In the genomic region with DNA sequence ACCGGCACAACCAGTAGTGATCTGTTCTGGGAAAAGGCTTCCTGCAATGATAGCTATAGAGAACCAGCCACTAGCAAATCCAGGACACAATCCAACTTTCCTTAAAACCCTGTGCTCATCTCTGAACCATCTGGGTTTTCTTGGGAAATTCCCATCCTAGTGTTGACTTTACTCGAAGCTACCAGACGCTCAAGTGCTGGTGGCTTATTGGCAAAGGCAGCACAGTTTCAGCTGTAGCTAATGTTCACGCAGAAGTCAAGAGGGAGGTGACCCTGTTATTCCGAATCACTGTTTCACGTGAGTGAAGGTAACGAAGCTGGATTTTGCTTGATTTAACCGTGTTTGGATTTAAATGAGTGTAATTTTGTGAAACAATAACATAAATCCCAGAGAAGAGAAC, we compare ENCODE assay signal across 23 mouse cellular contexts. TPM values are rescaled to one million over a fixed set of nuclear protein-coding genes. Genes with fewer than 3 reads are reported as not detected.
DNase-seq lines count a peak whose midpoint lies in the region; ATAC-seq and TF ChIP-seq lines count a peak whose summit lies in the region.
"Had no signal": no experiment of that assay in that cellular context is flagged by ENCODE, and none has a peak within 500 bp of the region (broad histone marks: within the 10 kb centered on the region; RNA-seq: fewer than 3 reads in every experiment).

No protein-coding gene starts in this region.

- TF ChIP-seq EP300 in heart, adult 2 months (IDR thresholded peaks at IDR 0.05; ENCODE audit: insufficient read depth, low read depth, low read length) = no peak
- TF ChIP-seq EP300 in CH12.LX (IDR thresholded peaks at IDR 0.05; ENCODE audit: low read length) = no peak; the same call in 1 of the 2 replicates

- in situ Hi-C loops in CH12.LX (cut with MboI; ENCODE audit: low pct_ligation_motif_present, low pct_unique_long_range_greater_than_20kb, low sequenced_read_pairs) = loop anchor here (10.0 kb wide), 1 partner anchor 153 kb away; no protein-coding TSS in a partner anchor

- H3K36me3 ChIP-seq in heart, adult 2 months (ENCODE audit: control insufficient read depth, insufficient read depth, low read length) = no peaks in the 10 kb centered on the region
- no peaks in the 10 kb centered on the region for H3K36me3 ChIP-seq in CH12.LX (replicated peaks in 1 of 2; ENCODE audit: control insufficient read depth in 1 of 2, insufficient read depth in 1 of 2, low read length in 1 of 2)
- H3K36me3 ChIP-seq in limb, embryonic 10.5 days = no peaks in the 10 kb centered on the region
- H3K36me3 ChIP-seq: embryonic facial prominence, embryonic 12.5 days; embryonic facial prominence, embryonic 15.5 days; hindbrain, embryonic 12.5 days; hindbrain, embryonic 15.5 days had no signal

- H3K27me3 ChIP-seq in heart, adult 2 months (ENCODE audit: control insufficient read depth, insufficient read depth, low read length) = no peaks in the 10 kb centered on the region
- peaks cover 2% of the 10 kb centered on the region for H3K27me3 ChIP-seq in CH12.LX (replicated peaks)
- H3K27me3 ChIP-seq in limb, embryonic 10.5 days (ENCODE audit: low read depth, poor library complexity, severe bottlenecking) = no peaks in the 10 kb centered on the region
- H3K27me3 ChIP-seq: embryonic facial prominence, embryonic 12.5 days; embryonic facial prominence, embryonic 15.5 days; hindbrain, embryonic 15.5 days had no signal

- 64% methylated on average over 8 of the region's 8 CpGs for WGBS in heart, adult 2 months
- 92% methylated on average over 8 of the region's 8 CpGs for WGBS in limb, embryonic 10.5 days

- intact Hi-C loops in heart, adult 2 months (cut with DNase I) = no loop called here

- no peaks in the 10 kb centered on the region for H3K79me2 ChIP-seq in heart, adult 2 months (replicated peaks; ENCODE audit: control insufficient read depth, insufficient read depth, low read length)
- no peaks in the 10 kb centered on the region for H3K79me2 ChIP-seq in CH12.LX (replicated peaks; ENCODE audit: control insufficient read depth, extremely low read depth, insufficient read depth, poor library complexity, severe bottlenecking)

- TF ChIP-seq RAD21 in CH12.LX (IDR thresholded peaks at IDR 0.05; ENCODE audit: low read depth, low read length) = no peak

- TF ChIP-seq POLR2A in heart, adult 2 months (IDR thresholded peaks at IDR 0.05; ENCODE audit: insufficient read depth, low read depth, low read length) = no peak
- no peak for TF ChIP-seq POLR2A in CH12.LX (IDR thresholded peaks at IDR 0.05; ENCODE audit: low read depth, low read length)

- no peak overlapping the region for H3K9ac ChIP-seq in heart, adult 2 months (ENCODE audit: low read depth, low read length)
- no peak overlapping the region for H3K9ac ChIP-seq in CH12.LX (ENCODE audit: insufficient read depth, low read depth)
- H3K9ac ChIP-seq: embryonic facial prominence, embryonic 12.5 days; embryonic facial prominence, embryonic 15.5 days; hindbrain, embryonic 12.5 days; hindbrain, embryonic 15.5 days had no signal

- dilution Hi-C loops in CH12.LX (cut with MboI; ENCODE audit: extremely low pct_ligation_motif_present, extremely low pct_unique_long_range_greater_than_20kb, low sequenced_read_pairs) = no loop called here

- no peaks in the 10 kb centered on the region for H3K9me3 ChIP-seq in CH12.LX (replicated peaks; ENCODE audit: low read length)
- no peaks in the 10 kb centered on the region for H3K9me3 ChIP-seq in limb, embryonic 10.5 days (replicated peaks)
- H3K9me3 ChIP-seq: embryonic facial prominence, embryonic 12.5 days; embryonic facial prominence, embryonic 15.5 days; hindbrain, embryonic 12.5 days; hindbrain, embryonic 15.5 days had no signal

- H3K4me2 ChIP-seq in CH12.LX (ENCODE audit: insufficient read depth, low read depth, poor library complexity, severe bottlenecking) = no peak overlapping the region
- H3K4me2 ChIP-seq: embryonic facial prominence, embryonic 12.5 days; embryonic facial prominence, embryonic 15.5 days; heart, embryonic 11.5 days; hindbrain, embryonic 12.5 days; hindbrain, embryonic 15.5 days had no signal

- no peak for TF ChIP-seq CTCF in heart, adult 2 months (IDR thresholded peaks at IDR 0.05)
- no peak for TF ChIP-seq CTCF in CH12.LX (conservative IDR thresholded peaks at IDR 0.05 in 1 of 2, IDR thresholded peaks at IDR 0.05 in 1 of 2; ENCODE audit: low read depth in 2 of 2, low read length in 2 of 2)

- H3K27ac ChIP-seq in heart, adult 2 months = peak overlapping the region; percentile 51
- no peak overlapping the region for H3K27ac ChIP-seq in CH12.LX (ENCODE audit: insufficient read depth, low read depth)
- no peak overlapping the region for H3K27ac ChIP-seq in limb, embryonic 10.5 days
- H3K27ac ChIP-seq: embryonic facial prominence, embryonic 12.5 days; embryonic facial prominence, embryonic 15.5 days; hindbrain, embryonic 12.5 days; hindbrain, embryonic 15.5 days had no signal

- H3K4me1 ChIP-seq in heart, adult 2 months (ENCODE audit: control insufficient read depth, insufficient read depth, low read length) = no peaks in the 10 kb centered on the region
- peaks cover 13 to 31% of the 10 kb centered on the region in 2 experiments; a peak in 3 of 4 replicates for H3K4me1 ChIP-seq in CH12.LX (ENCODE audit: control insufficient read depth in 1 of 2, insufficient read depth in 2 of 2)
- H3K4me1 ChIP-seq in limb, embryonic 10.5 days = no peaks in the 10 kb centered on the region
- H3K4me1 ChIP-seq: embryonic facial prominence, embryonic 12.5 days; embryonic facial prominence, embryonic 15.5 days; hindbrain, embryonic 12.5 days; hindbrain, embryonic 15.5 days had no signal

- ATAC-seq in frontal cortex, adult (ENCODE audit: low TSS enrichment) = peak; percentile 69
- ATAC-seq: activated CD4-positive, CD25-positive, alpha-beta regulatory T cell, adult 4 months; CD4-positive, CD25-positive, alpha-beta regulatory T cell, adult 4 months; intestine, postnatal 0 days had no signal

- DNase-seq in frontal cortex, postnatal 14 days (ENCODE audit: low spot score in 2 of 2) = no peak
- no peak for DNase-seq in heart, adult 2 months
- DNase-seq in heart, adult 9 months (ENCODE audit: low spot score in 2 of 2) = no peak
- peak; percentile 12 for DNase-seq in CH12.LX (ENCODE audit: extremely low read depth)
- peak; percentile 44 for DNase-seq in brain, adult 2 months (ENCODE audit: low read depth, low spot score)
- DNase-seq in lung, postnatal 14 days = no peak
- DNase-seq in limb, embryonic 10.5 days (ENCODE audit: low spot score) = no peak
- DNase-seq: adrenal gland, adult 8-10 months; adrenal gland, postnatal 25 days; cerebellum, adult 11 months; cerebellum, adult 2 months; cerebellum, adult 9-11 months; cerebellum, postnatal 25 days; gastrocnemius, postnatal 36 days had no signal

- no peak overlapping the region for H3K4me3 ChIP-seq in heart, adult 2 months
- no peak overlapping the region for H3K4me3 ChIP-seq in CH12.LX (replicated peaks in 1 of 3; ENCODE audit: low read depth in 2 of 3, low read length in 2 of 3, poor library complexity in 1 of 3)
- H3K4me3 ChIP-seq in limb, embryonic 10.5 days = no peak overlapping the region
- H3K4me3 ChIP-seq: embryonic facial prominence, embryonic 12.5 days; embryonic facial prominence, embryonic 15.5 days; hindbrain, embryonic 12.5 days; hindbrain, embryonic 15.5 days had no signal

TF ChIP-seq in CH12.LX, 34 proteins besides CTCF, POLR2A, EP300 and RAD21:
- peak; percentile 63 for TF ChIP-seq BHLHE40 (IDR thresholded peaks at IDR 0.05; ENCODE audit: low read depth, low read length)
- TF ChIP-seq GABPA (IDR thresholded peaks at IDR 0.05; ENCODE audit: insufficient replicate concordance, low read depth, low read length) = no peak
- no peak for TF ChIP-seq E2F4 (IDR thresholded peaks at IDR 0.05; ENCODE audit: insufficient replicate concordance, low read depth, low read length)
- no peak for TF ChIP-seq CHD1 (IDR thresholded peaks at IDR 0.05; ENCODE audit: low read depth, low read length)
- no peak for TF ChIP-seq MAZ (IDR thresholded peaks at IDR 0.05; ENCODE audit: low read depth, low read length)
- TF ChIP-seq NELFE (IDR thresholded peaks at IDR 0.05; ENCODE audit: low read depth, low read length) = no peak
- no peak for TF ChIP-seq ELF1 (IDR thresholded peaks at IDR 0.05; ENCODE audit: low read depth, low read length)
- TF ChIP-seq SMC3 (IDR thresholded peaks at IDR 0.05; ENCODE audit: low read depth, low read length) = no peak
- TF ChIP-seq TBP (conservative IDR thresholded peaks at IDR 0.05; ENCODE audit: low read depth, low read length) = no peak
- TF ChIP-seq RCOR1 (conservative IDR thresholded peaks at IDR 0.05; ENCODE audit: low read depth, low read length) = no peak
- 0 out of 2 replicates have a peak, but pooled peaks have one; percentile 16 for TF ChIP-seq ETS1 (conservative IDR thresholded peaks at IDR 0.05; ENCODE audit: low read depth, low read length)
- no peak for TF ChIP-seq JUN (IDR thresholded peaks at IDR 0.05; ENCODE audit: insufficient read depth, low read depth, low read length)
- no peak for TF ChIP-seq ZMIZ1 (IDR thresholded peaks at IDR 0.05; ENCODE audit: low read depth, low read length)
- TF ChIP-seq ZNF384 (IDR thresholded peaks at IDR 0.05; ENCODE audit: low read depth, low read length) = no peak
- no peak for TF ChIP-seq POLR2AphosphoS2 (IDR thresholded peaks at IDR 0.05; ENCODE audit: low read depth, low read length)
- no peak for TF ChIP-seq HCFC1 (IDR thresholded peaks at IDR 0.05; ENCODE audit: low read depth, low read length)
- TF ChIP-seq NRF1 (IDR thresholded peaks at IDR 0.05; ENCODE audit: low read depth, low read length) = no peak
- no peak for TF ChIP-seq ZKSCAN1 (IDR thresholded peaks at IDR 0.05; ENCODE audit: borderline replicate concordance, low read depth, low read length)

RNA-seq across cellular contexts. Expression of a gene that starts 9.1 kb away (rescaled TPM):
- 10 to 100 TPM; 67.2 to 77.6 TPM for total RNA-seq in heart, adult 2 months (2021)
- polyA plus RNA-seq in heart, adult 2 months (2012; rRNA removed) = 13.1 and 23.9 TPM in 2 replicates
- total RNA-seq in CH12.LX (2012; rRNA removed) (7.6 and 10.7 TPM in 2 replicates), CH12.LX (2014; rRNA removed) (23.6 and 26.5 TPM in 2 replicates)
- polyA plus RNA-seq in CH12.LX (2012; ENCODE audit: insufficient read length, low read depth) = 23.2 and 27.9 TPM in 2 replicates
- polyA plus RNA-seq in limb, embryonic 10.5 days (2016; fragmentation: Nextera tagmentation; extraction: Ambion mirVana) = 4.0 and 5.2 TPM in 2 replicates

Comparison
In these comparisons a context has a peak if more than half of its experiments do, and no peak if none do; other contexts are left out.
1. DNase-seq: peak in CH12.LX (single experiment) and brain, adult 2 months (single experiment); none in frontal cortex, postnatal 14 days (0 of 2), heart, adult 2 months (0 of 2), heart, adult 9 months (0 of 2), lung, postnatal 14 days (single experiment) and limb, embryonic 10.5 days (single experiment).